Comparison of ENCODE assay signal across 32 mouse cellular contexts in genomic region chr2:19068161-19068560, GRCm38 (mm10).
"Had no signal": no experiment of that assay in that cellular context is flagged by ENCODE, and none has a peak within 500 bp of the region (broad histone marks: within the 10 kb centered on the region; RNA-seq: fewer than 3 reads in every experiment).

No protein-coding gene starts in this region.

- ATAC-seq: hindbrain, embryonic 16.5 days; hindbrain, postnatal 0 days; inflammation-experienced regulatory T-cells, adult 6 months; intestine, embryonic 15.5 days; intestine, embryonic 16.5 days; intestine, postnatal 0 days had no signal

- DNase-seq: heart, postnatal 10 days; heart, postnatal 14 days; heart, postnatal 4 days; kidney, adult 11 months; kidney, adult 18-20 months; kidney, adult 2 months; kidney, adult 8-10 months; kidney, adult 9 months; kidney, postnatal 10 days; kidney, postnatal 14 days; kidney, postnatal 25 days; kidney, postnatal 36 days; kidney, postnatal 4 days; layer of hippocampus, adult 9-11 months; layer of hippocampus, postnatal 36 days had no signal

- H3K27ac ChIP-seq: heart, embryonic 13.5 days; heart, embryonic 15.5 days; hindbrain, embryonic 10.5 days; hindbrain, embryonic 12.5 days; hindbrain, embryonic 13.5 days; hindbrain, embryonic 14.5 days; hindbrain, embryonic 15.5 days; hindbrain, postnatal 0 days; intestine, embryonic 15.5 days; kidney, embryonic 15.5 days; kidney, postnatal 0 days; layer of hippocampus, adult 2 months had no signal

- H3K4me3 ChIP-seq: heart, embryonic 12.5 days; heart, embryonic 13.5 days; heart, embryonic 15.5 days; hindbrain, embryonic 10.5 days; hindbrain, embryonic 12.5 days; hindbrain, embryonic 13.5 days; hindbrain, embryonic 15.5 days; intestine, embryonic 15.5 days; kidney, embryonic 15.5 days; layer of hippocampus, adult 2 months had no signal
